Mouse (Mus musculus) kidney, adult 8-10 months (tissue): ENCODE data around the gene Tet1.
"Not testable (repeated sequence)": the region's sequence is repeated elsewhere in the genome, so short reads cannot be mapped to it uniquely, and the experiment has no call there.

Experiments
- DNase-seq, 2 experiments: peaks; one replicate each; pipeline ENCODE4 v3.0.0; 2022

The Tet1 gene

DNA sequence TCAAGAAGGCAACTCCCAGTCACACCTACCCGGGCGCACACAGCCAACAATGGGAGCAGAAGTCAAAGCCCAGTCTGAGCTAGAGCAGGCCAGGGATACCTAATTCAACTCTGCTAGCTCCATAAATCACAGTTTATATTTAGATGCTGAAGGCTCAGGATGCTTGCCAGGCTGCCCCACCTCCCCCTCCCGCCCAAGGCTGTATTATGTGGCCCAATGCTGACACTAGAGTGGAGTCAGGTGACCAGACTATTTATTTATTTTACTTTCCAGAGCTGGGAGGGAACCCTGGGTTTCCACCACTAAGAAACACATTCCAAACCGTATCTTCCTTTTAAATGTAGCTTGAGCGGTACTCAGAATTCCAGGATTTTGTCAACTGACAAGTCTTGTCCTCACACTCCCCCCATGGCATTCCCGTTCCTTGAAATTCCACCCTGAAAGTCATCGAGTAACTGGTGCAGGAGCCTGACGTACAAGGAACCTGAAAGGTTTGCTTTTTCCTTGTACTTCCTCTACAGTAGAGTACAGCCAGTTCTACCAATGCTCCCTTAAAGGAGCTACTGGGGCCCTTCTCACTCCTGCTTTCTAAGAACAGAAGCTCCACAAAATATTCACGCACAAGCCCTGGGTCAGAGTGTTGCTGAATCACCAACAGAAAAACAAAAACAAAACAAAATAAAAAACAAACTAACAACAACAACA lies 64.9 kb downstream of the Tet1 start:
- peak; percentile 68 to 79 for DNase-seq

DNA sequence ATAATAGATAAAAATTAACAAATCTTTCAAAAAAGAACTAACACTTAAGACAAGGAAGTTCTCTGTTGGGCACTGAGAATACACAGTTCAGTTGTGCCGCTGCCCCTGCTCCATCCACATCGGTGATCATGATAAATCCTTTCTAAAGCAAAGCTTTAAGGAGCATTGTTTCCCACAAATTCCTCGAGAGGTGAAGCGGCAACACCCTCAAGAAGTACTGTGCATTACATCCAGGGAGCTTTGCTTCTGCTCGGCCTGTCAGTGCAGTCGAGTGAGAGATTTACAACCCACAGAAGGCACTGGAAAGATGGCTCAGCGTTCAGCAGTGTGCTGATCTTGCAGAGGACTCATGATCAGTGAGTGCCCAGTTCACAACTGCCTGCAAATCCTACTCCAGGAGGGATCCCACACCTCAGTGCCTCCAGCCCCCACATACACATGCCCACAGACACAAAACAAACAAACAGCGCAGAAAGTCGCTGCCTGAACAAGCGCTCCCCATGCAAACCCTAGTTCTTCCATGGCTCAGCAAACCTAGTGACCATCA lies 66.8 kb downstream of the Tet1 start:
- DNase-seq = no peak

DNA sequence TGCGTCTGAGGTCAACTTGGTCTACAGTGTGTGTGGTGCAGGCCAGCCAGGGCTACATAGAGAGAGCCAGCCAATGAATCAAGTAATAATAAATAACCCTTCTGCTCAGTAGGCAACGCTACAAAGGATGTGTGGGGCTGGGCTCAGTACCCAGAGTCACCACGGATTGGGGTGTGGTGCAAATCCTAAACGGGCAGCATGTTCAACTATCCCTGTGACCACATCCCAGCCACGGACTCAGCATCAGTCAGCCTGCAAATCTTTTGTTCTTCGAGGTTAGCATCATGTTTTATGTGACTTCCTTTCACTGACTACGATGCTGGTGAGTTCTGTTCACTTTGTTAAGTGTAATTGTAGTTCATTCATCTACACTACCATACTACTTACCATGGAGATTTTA lies 68.1 kb downstream of the Tet1 start:
- no peak for DNase-seq

DNA sequence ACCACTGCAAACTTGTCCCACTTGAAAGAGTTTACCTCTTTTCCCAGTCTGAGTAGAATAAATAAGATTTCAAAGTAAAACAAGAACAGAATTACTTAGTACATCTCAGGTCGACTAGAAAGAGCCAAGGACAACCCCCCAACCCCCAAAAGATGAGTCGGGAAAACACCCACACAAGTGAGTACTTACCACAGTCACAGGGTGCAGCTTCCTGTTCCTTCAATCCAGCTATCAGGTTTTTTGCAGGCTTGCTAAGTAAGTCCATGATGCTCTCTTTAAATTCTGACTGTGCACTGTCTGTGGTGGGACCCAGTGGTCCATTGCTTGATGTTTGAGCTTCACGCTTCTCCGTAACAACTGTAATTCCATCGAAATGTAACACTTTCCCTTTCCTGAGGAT lies 70.8 kb downstream of the Tet1 start:
- no peak for DNase-seq

DNA sequence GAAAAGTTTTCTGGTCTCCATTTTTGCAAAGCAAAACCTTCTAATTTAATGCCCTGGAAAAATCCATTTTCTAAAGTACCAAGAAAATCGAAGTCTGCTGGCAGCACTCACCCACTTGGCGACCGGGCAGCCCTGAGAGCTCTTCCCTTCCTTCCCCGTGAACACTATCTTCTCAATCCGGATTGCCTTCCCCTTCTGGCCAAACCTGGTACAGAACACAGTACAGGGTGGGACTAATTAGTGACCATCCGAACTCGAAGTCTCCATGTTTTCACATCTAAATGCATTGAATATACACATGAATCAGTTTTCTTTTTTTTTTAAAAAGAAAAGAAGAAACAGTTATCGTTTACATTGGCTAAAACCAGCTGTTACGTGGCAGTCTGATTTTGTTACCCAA lies 76.0 kb downstream of the Tet1 start:
- no peak for DNase-seq

DNA sequence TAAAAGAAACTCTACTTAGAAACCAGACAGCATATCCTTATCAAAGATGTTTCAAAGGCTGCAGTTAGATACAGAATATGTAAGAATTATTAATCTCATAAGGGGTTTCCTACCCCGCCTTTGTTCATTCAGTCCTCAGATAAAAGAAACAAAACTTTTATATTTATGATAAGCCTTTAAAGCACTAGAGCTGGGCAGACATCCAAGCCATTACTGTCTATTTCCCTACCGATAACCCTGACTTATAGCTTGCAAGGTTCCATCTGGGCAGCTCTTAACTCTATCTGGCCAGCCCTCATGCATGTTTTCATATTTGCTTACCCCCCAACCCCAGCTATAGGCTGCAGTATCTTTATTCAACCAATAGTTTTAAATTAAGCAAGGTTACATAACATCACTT lies 77.2 kb downstream of the Tet1 start:
- DNase-seq = no peak

DNA sequence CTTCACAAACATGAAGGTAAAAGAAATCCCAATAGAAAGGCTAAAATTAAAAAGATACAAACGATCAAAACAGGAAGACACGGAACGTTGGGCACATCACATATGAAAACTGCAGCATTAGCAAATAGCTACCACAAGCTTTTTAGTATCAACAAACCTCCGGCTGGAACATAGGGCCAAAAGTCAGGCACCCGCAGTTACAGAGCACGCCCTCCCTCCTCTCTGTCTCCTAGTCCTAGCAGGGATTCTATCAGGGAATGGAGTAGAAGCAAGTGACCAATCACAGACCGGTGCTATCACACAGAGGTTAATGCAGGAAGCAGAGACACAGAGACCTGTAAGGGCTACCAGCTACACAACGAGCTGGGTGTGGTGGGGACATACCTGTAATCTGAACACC lies 84.3 kb downstream of the Tet1 start:
- DNase-seq = peak; percentile 69 to 71

DNA sequence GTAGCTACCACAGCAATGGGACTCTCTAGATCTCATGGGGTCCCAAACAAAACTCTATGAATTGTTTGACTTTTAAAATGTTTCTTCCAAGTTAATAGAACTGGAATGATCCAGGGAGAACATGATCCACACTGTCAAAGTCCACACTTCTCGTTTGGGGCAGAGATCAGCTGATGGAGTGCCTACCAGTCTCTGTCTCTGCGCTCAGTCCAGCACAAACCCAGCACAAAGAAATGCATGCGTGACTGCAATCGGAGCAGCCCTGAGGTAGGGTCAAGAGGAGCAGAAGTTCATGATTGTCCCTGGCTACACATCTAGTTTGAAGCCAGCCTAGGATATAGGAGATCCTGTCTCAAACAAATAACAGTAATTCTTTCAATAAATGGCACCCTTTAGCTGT lies 85.4 kb downstream of the Tet1 start:
- DNase-seq = peak; percentile 41 to 45

DNA sequence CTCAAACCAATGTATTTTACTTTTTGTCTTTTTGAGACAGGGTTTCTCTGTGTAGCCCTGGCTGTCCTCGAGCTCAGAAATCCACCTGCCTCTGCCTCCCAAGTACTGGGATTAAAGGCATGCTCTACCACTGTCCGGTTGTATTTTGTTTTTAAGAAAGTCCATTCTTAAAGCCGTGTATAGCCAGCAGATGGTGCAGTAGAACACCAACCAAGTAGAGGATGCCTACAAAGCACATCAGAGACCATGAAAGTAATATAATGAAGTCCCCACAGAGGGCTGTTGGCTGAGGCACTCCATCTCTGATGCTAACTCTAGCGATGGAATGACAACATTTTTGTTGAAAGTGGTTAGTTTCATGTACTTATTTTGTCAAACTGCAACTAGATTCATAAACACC lies 98.8 kb downstream of the Tet1 start:
- DNase-seq = no peak

DNA sequence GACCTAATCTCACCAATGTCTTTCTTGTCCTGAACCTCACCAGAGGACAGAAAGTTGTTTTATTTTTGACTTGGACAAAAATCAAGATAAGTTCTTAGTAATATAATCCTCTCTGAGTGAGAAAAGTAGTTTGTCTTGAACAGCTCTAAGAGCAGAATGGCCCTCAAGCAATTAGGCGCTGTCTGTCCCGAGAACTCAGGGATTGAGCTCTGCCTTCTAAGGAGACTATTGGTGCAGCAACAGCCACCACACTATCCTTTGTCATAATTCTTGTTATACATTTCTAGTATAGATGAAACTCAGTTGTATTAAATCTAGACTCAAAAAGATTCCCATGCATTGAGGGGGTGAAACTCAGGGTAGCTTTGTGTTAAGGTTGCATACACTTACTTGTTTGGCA lies 100.0 kb downstream of the Tet1 start:
- no peak for DNase-seq

DNA sequence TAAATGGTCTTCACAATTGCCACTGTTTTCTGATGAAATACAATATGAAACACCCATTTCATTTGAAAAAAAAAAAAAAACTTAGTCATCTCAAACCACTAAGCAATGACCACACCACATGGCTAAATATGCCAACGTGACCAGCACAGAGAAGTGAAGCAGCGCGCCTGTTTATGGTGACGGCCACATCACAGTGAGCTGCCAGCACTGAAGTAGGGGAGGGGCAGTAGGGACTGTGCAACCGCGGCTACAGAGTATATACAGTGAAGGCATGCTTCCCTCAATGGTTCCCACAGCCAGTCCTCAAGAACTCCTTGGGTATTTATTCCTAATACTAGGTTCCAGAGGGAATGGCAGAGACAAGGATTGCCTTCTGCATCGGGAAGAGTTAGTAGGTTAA lies 100.5 kb downstream of the Tet1 start:
- DNase-seq = no peak

DNA sequence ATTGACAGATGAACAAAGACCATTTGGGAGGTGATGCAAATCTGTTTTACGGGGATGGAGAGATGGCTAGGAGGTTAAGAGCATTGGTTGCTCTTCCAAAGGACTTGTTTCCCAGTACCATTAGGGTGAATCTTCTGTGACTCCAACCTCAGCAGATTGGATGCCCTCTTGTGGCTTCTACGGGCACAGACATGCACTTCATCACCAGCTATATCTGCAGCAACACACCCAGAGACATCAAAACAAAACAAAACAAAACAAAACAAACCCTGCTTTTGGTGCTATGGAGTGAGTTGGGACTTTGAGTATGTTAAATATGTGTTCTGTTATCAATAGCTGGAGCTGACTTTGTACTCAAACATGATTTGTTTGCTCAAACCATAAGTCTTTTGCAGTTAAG lies 104.7 kb downstream of the Tet1 start:
- DNase-seq = no peak

DNA sequence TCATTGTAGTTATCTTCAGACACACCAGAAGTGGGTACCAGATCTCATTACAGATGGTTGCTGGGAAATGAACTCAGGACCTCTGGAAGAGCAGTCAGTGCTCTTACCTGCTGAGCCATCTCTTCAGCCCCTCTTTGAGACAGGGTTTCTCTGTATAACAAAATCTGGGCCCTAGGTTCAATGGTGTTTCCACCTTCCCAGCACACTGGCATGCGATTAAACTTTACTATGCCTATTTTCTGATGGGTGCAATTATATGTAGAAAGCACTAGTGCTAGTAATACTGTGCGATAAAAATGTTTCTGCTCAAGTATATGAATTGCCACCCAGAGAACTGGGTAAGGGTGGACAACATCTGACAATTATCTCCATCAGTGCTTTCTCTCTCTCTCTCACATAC lies 105.5 kb downstream of the Tet1 start:
- DNase-seq = no peak

DNA sequence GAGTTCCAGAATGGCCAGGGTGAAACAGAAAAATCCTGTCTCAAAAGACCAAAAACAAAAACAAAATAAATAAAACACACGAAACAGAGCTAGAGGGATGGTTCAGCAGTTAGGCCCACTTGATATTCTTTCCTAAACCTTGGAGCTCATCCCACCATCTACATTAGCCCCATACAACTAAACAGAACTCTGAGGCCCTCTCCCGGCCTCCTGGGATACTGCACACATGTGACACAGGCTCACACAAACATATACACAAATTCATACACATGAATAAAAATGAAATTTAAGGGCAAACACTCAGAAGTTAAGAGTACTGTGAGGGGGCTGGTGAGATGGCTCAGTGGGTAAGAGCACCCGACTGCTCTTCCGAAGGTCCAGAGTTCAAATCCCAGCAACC lies 114.6 kb downstream of the Tet1 start:
- no peak for DNase-seq

DNA sequence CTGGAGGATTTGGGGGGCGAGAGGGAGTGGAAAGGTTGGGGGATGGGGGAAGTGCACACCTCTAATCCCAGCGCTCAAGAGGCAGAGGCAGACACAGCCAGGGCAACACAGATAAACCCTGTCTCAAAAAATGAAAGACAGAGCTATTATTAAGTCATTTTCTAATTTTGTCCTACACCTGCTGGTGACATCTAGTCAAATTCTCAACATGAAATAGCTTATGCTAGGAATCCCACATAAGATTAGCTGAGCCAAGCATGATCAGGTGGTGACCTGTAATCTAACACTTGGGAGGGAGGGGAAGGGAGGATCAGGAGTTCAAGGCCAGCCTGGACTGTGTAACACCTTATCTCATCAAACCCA lies 115.7 kb downstream of the Tet1 start:
- DNase-seq = no peak

DNA sequence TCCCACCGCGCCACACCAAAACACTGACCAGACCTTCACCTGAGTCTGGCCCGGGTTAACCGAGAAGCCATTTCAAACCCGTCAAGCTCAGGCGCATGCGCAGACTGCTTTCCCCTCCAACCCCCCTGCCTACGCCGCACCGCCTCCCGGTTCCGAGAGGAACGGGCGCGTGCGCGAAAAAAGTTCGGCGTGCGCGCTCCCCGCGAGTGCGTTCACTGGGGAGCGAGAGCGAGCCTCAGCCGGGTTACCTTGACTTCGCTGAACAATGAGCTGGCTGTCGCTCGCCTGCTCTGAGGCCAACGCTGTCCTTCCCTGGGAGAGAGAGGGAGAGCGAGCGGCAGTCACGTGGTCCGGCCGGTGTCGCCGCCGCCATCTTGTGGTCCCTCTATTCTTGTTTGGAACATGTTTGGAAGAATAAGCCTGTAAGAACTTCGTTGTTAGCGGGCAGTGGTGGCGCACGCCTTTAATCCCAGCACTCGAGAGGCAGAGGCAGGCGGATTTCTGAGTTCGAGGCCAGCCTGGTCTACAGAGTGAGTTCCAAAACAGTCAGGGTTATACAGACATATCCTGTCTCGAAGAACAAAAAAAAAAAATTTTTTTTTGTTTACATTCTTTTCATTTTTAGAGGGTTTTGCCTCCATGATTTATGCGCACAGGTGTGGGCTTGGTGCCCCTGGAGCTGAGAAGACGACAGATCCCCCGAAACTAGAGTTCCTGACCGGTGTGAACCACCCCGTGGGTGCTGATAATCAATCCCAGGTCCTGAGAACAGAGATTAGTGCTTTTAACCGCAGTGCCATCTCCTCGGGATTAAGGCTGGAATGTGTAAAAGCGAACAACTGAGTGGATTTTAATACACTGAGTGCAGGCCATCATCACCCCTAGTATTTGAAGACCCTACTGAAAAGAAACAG lies 116.4 kb downstream of the Tet1 start, which contains the start of gene Ccar1:
TSS of gene Ccar1 (minus strand) at position 110 of the 914 bp plus-strand sequence.
- DNase-seq = peak; percentile 98

DNA sequence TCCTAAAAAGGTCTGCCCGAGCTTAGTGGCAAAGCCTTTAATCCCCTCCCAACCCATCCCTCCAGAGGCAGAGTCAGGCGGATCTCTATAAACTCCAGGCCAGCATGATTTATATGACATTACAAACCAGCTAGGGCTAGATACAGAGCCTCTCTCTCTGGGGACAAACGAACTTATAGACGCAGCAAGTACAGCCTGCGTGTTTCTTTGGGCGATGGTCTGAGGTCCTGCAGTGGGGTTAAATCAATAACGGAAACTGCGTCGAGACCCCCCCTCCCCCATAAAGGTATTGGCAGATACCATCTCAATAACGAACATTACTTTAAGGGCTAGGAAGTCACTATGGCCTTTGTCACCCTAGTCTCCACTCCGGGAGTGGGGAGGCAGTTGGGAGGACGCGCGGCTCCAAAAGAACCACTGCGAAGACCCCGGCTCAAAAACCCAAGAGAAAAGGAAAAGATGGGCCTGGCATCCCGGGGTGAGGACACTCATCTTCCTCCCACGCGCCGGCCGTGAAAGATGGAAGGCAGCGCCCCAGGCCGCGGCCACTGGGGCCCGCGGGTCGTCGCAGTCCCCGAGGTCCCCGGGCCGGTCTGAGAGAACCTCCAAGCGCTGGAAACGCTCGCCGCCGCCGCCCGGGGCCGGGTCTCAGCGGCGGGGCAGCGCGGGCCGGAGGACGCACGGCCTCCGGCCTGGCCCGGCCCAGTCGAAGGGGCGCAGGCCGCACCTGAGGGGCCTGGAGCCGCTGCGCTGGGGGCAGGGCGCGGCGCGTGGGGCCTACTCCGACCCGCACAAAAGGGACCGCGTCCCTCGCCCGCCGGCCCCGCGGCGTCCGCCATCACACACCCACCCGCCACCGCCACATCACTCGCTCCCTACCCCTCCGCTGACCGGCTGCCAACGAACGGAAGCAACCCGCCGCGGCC lies 117.3 kb downstream of the Tet1 start:
- DNase-seq = peak in 1 of 2 experiments; percentile 12

DNA sequence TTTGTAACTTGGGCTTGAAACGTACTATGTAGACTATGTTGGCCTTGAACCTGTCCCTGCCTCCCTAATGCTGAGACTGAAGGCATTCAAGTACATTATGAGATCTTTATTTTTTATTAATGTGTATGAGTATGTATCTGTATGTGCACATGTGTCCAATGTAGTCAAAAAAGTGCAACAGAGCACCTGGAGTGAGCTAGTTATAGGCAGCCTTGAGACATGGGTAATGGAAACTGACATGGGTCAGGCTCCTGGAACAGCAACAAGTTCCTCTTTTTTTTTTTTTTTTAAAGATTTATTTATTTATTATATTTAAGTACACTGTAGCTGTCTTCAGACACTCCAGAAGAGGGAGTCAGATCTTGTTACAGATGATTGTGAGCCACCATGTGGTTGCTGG lies 127.0 kb downstream of the Tet1 start:
- DNase-seq = not testable (repeated sequence)
